Mouse (Mus musculus) midbrain, embryonic 11.5 days (tissue): ENCODE measurements around the gene Tnnc2. TPM values are rescaled to one million over a fixed set of nuclear protein-coding genes. Genes with fewer than 3 reads are reported as not detected.

ENCODE experiments used
- ATAC-seq: fragments of 200-750 bp; cut with Nextera tagmentation; 2 replicates; pipeline ENCODE4 v1.8.0; 2017; ENCODE audit warnings: moderate TSS enrichment, moderate library complexity; ENCODE audit not compliant: low FRiP score
- DNase-seq: peaks from one replicate; pipeline ENCODE4 v3.0.0; 2015; ENCODE audit warnings: low spot score; ENCODE audit errors: missing footprints
- H3K27ac ChIP-seq: fragments of 300-500 bp; sonication (generic); 2 replicates; pipeline ENCODE4 v1.5.1; 2014; ENCODE audit warnings: low read depth, low read length
- H3K27me3 ChIP-seq: fragments of 300-500 bp; sonication (generic); 2 replicates; pipeline ENCODE4 v1.6.1; 2014; ENCODE audit warnings: mild to moderate bottlenecking, low read length, moderate library complexity, mixed read lengths; ENCODE audit not compliant: control insufficient read depth, insufficient read depth
- H3K36me3 ChIP-seq: fragments of 300-500 bp; sonication (generic); 2 replicates; pipeline ENCODE4 v1.6.1; 2014; ENCODE audit warnings: mild to moderate bottlenecking, low read length, moderate library complexity, mixed read lengths; ENCODE audit not compliant: control insufficient read depth, insufficient read depth
- H3K4me1 ChIP-seq: fragments of 300-500 bp; sonication (generic); 2 replicates; pipeline ENCODE4 v1.6.1; 2014; ENCODE audit warnings: low read length; ENCODE audit not compliant: control insufficient read depth, insufficient read depth
- H3K4me2 ChIP-seq: fragments of 300-500 bp; sonication (generic); 2 replicates; pipeline ENCODE4 v1.6.1; 2014; ENCODE audit warnings: mild to moderate bottlenecking, moderate library complexity
- H3K4me3 ChIP-seq: fragments of 300-500 bp; sonication (generic); 2 replicates; pipeline ENCODE4 v1.5.1; 2014; ENCODE audit warnings: low read depth, low read length
- H3K9ac ChIP-seq: fragments of 300-500 bp; sonication (generic); 2 replicates; pipeline ENCODE4 v1.6.1; 2014; ENCODE audit warnings: low read length
- H3K9me3 ChIP-seq: fragments of 300-500 bp; sonication (generic); 2 replicates; pipeline ENCODE4 v1.6.1; 2016; ENCODE audit warnings: low read length; ENCODE audit not compliant: control insufficient read depth
- WGBS: fragments of 180-500 bp; shearing (Covaris S2); extraction: QIAGEN DNeasy Blood & Tissue Kit; methylation state at CpG from one replicate; pipeline ENCODE4 v1.1.7; 2014; 5-methylcytosine and 5-hydroxymethylcytosine counted together
- polyA plus RNA-seq: library from polyadenylated mRNA; unstranded; fragments of >200 nt; fragmentation: Nextera tagmentation; extraction: Ambion mirVana; gene quantifications from 2 replicates; pipeline ENCODE4 v1.2.1, GENCODE M21; 2014

The Tnnc2 gene
- polyA plus RNA-seq, 1 experiment from 2014 or later = not detected

- H3K4me1 ChIP-seq = no peaks in the 10 kb centered on the region
- ATAC-seq (no peak), DNase-seq (no peak)
- no peak overlapping the region for H3K4me3 ChIP-seq
- H3K27ac ChIP-seq = no peak overlapping the region
- 91% methylated on average over 4 of the region's 4 CpGs for WGBS
- H3K4me2 ChIP-seq = no peak overlapping the region
- peaks cover 23% of the 10 kb centered on the region for H3K36me3 ChIP-seq
- no peaks in the 10 kb centered on the region for H3K27me3 ChIP-seq
- no peaks in the 10 kb centered on the region for H3K9me3 ChIP-seq
- H3K9ac ChIP-seq = no peak overlapping the region
These were observed 19.5 kb downstream of the Tnnc2 start for GRCm38 (mm10) chr2:164760059-164760833.

GRCm38 (mm10) chr2:164758692-164759091 is 21.1 kb downstream of the Tnnc2 start:
- H3K27ac ChIP-seq = no peak overlapping the region
- H3K4me1 ChIP-seq = no peaks in the 10 kb centered on the region
- peaks cover 24% of the 10 kb centered on the region for H3K36me3 ChIP-seq
- no peak overlapping the region for H3K9ac ChIP-seq
- H3K27me3 ChIP-seq = no peaks in the 10 kb centered on the region
- DNase-seq (no peak), ATAC-seq (no peak)
- no peaks in the 10 kb centered on the region for H3K9me3 ChIP-seq
- no peak overlapping the region for H3K4me2 ChIP-seq
- no peak overlapping the region for H3K4me3 ChIP-seq
- 68% methylated on average over 1 of the region's 1 CpGs for WGBS

- DNase-seq (no peak), ATAC-seq (no peak)
- no peak overlapping the region for H3K9ac ChIP-seq
- H3K27me3 ChIP-seq = no peaks in the 10 kb centered on the region
- H3K4me2 ChIP-seq = no peak overlapping the region
- no peaks in the 10 kb centered on the region for H3K4me1 ChIP-seq
- peaks cover 25% of the 10 kb centered on the region for H3K36me3 ChIP-seq
- H3K9me3 ChIP-seq = no peaks in the 10 kb centered on the region
- H3K27ac ChIP-seq = no peak overlapping the region
- 88% methylated on average over 11 of the region's 11 CpGs for WGBS
- no peak overlapping the region for H3K4me3 ChIP-seq
These were observed 21.9 kb downstream of the Tnnc2 start for GRCm38 (mm10) chr2:164757841-164758240.

GRCm38 (mm10) chr2:164754800-164755199 is 25.0 kb downstream of the Tnnc2 start:
- Histone ChIP-seq H3K4me2 (no peak overlapping the region), H3K9me3 (no peaks in the 10 kb centered on the region), H3K36me3 (peaks cover 18% of the 10 kb centered on the region), H3K9ac (no peak overlapping the region), H3K27me3 (no peaks in the 10 kb centered on the region), H3K27ac (no peak overlapping the region), H3K4me3 (no peak overlapping the region), H3K4me1 (no peaks in the 10 kb centered on the region)
- ATAC-seq (no peak), DNase-seq (no peak)
- 92% methylated on average over 2 of the region's 2 CpGs for WGBS

GRCm38 (mm10) chr2:164754105-164754504 is 25.7 kb downstream of the Tnnc2 start:
- Histone ChIP-seq H3K27ac (no peak overlapping the region), H3K27me3 (no peaks in the 10 kb centered on the region), H3K4me3 (no peak overlapping the region), H3K4me2 (no peak overlapping the region), H3K9me3 (no peaks in the 10 kb centered on the region), H3K4me1 (no peaks in the 10 kb centered on the region), H3K36me3 (peaks cover 18% of the 10 kb centered on the region), H3K9ac (no peak overlapping the region)
- DNase-seq (no peak), ATAC-seq (no peak)
- 87% methylated on average over 11 of the region's 11 CpGs for WGBS

- ATAC-seq (no peak), DNase-seq (no peak)
- Histone ChIP-seq H3K9me3 (no peaks in the 10 kb centered on the region), H3K27me3 (no peaks in the 10 kb centered on the region), H3K4me2 (no peak overlapping the region), H3K36me3 (peaks cover 18% of the 10 kb centered on the region), H3K4me3 (no peak overlapping the region), H3K9ac (no peak overlapping the region), H3K4me1 (no peaks in the 10 kb centered on the region), H3K27ac (no peak overlapping the region)
- 90% methylated on average over 2 of the region's 2 CpGs for WGBS
These were observed 27.3 kb downstream of the Tnnc2 start for GRCm38 (mm10) chr2:164752454-164752853.

- Histone ChIP-seq H3K4me1 (peaks cover 12% of the 10 kb centered on the region), H3K4me3 (no peak overlapping the region), H3K27ac (no peak overlapping the region), H3K36me3 (peaks cover 4% of the 10 kb centered on the region; the same call in 1 of the 2 replicates), H3K9ac (no peak overlapping the region), H3K4me2 (no peak overlapping the region), H3K27me3 (no peaks in the 10 kb centered on the region), H3K9me3 (no peaks in the 10 kb centered on the region)
- DNase-seq = no peak
- 92% methylated on average over 6 of the region's 6 CpGs for WGBS
- ATAC-seq = no peak
These were observed 30.8 kb downstream of the Tnnc2 start for GRCm38 (mm10) chr2:164748991-164749390.

GRCm38 (mm10) chr2:164748191-164748590 is 31.6 kb downstream of the Tnnc2 start:
- H3K27ac ChIP-seq = no peak overlapping the region
- ATAC-seq (no peak), DNase-seq (no peak)
- H3K9me3 ChIP-seq = no peaks in the 10 kb centered on the region
- no peak overlapping the region for H3K4me2 ChIP-seq
- no peak overlapping the region for H3K4me3 ChIP-seq
- H3K27me3 ChIP-seq = no peaks in the 10 kb centered on the region
- no peaks in the 10 kb centered on the region for H3K36me3 ChIP-seq
- peaks cover 12% of the 10 kb centered on the region for H3K4me1 ChIP-seq
- H3K9ac ChIP-seq = no peak overlapping the region
- whole genome bisulfite sequencing = 84% methylated on average over 4 of the region's 4 CpGs

- Histone ChIP-seq H3K9me3 (no peaks in the 10 kb centered on the region), H3K4me1 (peaks cover 12% of the 10 kb centered on the region), H3K4me2 (peak overlapping the region; percentile 89), H3K9ac (peak overlapping the region; percentile 92), H3K27ac (no peak overlapping the region), H3K27me3 (no peaks in the 10 kb centered on the region), H3K4me3 (peak overlapping the region; percentile 88), H3K36me3 (no peaks in the 10 kb centered on the region)
- DNase-seq (no peak), ATAC-seq (no peak)
- WGBS = 66% methylated on average over 8 of the region's 8 CpGs
These were observed 33.1 kb downstream of the Tnnc2 start for GRCm38 (mm10) chr2:164746693-164747092.
